Mouse (Mus musculus): Measurements from ENCODE around the gene Olfr1030. TPM values are rescaled to one million over a fixed set of nuclear protein-coding genes. Genes with fewer than 3 reads are reported as not detected.
A peak's percentile ranks its signal among the peaks of the same experiment; 100 is the strongest.
"Not testable (repeated sequence)": the region's sequence is repeated elsewhere in the genome, so short reads cannot be mapped to it uniquely, and the experiment has no call there.

Gene Olfr1030
- not detected in 2 replicates for polyA plus RNA-seq (2015; fragmentation: Nextera tagmentation; extraction: Ambion mirVana)

GRCm38 (mm10) chr2:85978976-85979375 is at the start of gene Olfr1030:
TSS of gene Olfr1030 (plus strand) at chr2:85979276.
- no peaks in the 10 kb centered on the region for H3K4me1 ChIP-seq (ENCODE audit: control insufficient read depth, insufficient read depth, low read length)
- ATAC-seq (replicated peaks; ENCODE audit: extremely low read depth, insufficient read depth, low FRiP score), result no peak
- no peak within 1 kb of the TSS for H3K27ac ChIP-seq (ENCODE audit: low read length)
- no peak within 1 kb of the TSS for H3K4me2 ChIP-seq (ENCODE audit: low read depth, low read length)
- no peaks in the 10 kb centered on the region for H3K9me3 ChIP-seq (replicated peaks; ENCODE audit: control insufficient read depth, low read length)
- no peaks in the 10 kb centered on the region for H3K36me3 ChIP-seq (ENCODE audit: control insufficient read depth, insufficient read depth)
- WGBS, result 52% methylated on average over 1 of the region's 1 CpGs
- H3K27me3 ChIP-seq (ENCODE audit: control insufficient read depth, insufficient read depth, low read length), result no peaks in the 10 kb centered on the region
- H3K4me3 ChIP-seq (ENCODE audit: low read length), result no peak within 1 kb of the TSS
- H3K9ac ChIP-seq (ENCODE audit: low read length), result no peak within 1 kb of the TSS

- Histone ChIP-seq H3K9ac (ENCODE audit: low read length) (no peak within 1 kb of the TSS), H3K27ac (ENCODE audit: low read length) (no peak within 1 kb of the TSS), H3K4me1 (ENCODE audit: control insufficient read depth, insufficient read depth, low read length) (no peaks in the 10 kb centered on the region), H3K36me3 (ENCODE audit: control insufficient read depth, insufficient read depth) (no peaks in the 10 kb centered on the region), H3K27me3 (ENCODE audit: control insufficient read depth, insufficient read depth, low read length) (no peaks in the 10 kb centered on the region), H3K9me3 (replicated peaks; ENCODE audit: control insufficient read depth, low read length) (no peaks in the 10 kb centered on the region), H3K4me2 (ENCODE audit: low read depth, low read length) (no peak within 1 kb of the TSS), H3K4me3 (ENCODE audit: low read length) (no peak within 1 kb of the TSS)
- 56% methylated on average over 1 of the region's 1 CpGs for WGBS
- ATAC-seq (replicated peaks; ENCODE audit: extremely low read depth, insufficient read depth, low FRiP score), result no peak
Observed at GRCm38 (mm10) chr2:85950137-85950536, 28.9 kb upstream of the Olfr1030 start, which contains the start of gene Olfr1028. TSS of gene Olfr1028 (plus strand) at chr2:85950437.

- Histone ChIP-seq H3K9me3 (replicated peaks; ENCODE audit: control insufficient read depth, low read length) (no peaks in the 10 kb centered on the region), H3K27me3 (ENCODE audit: control insufficient read depth, insufficient read depth, low read length) (no peaks in the 10 kb centered on the region), H3K4me1 (ENCODE audit: control insufficient read depth, insufficient read depth, low read length) (no peaks in the 10 kb centered on the region), H3K4me3 (ENCODE audit: low read length) (no peak within 1 kb of the TSS), H3K27ac (ENCODE audit: low read length) (no peak within 1 kb of the TSS), H3K36me3 (ENCODE audit: control insufficient read depth, insufficient read depth) (no peaks in the 10 kb centered on the region), H3K4me2 (ENCODE audit: low read depth, low read length) (no peak within 1 kb of the TSS), H3K9ac (ENCODE audit: low read length) (no peak within 1 kb of the TSS)
- 74% methylated on average over 2 of the region's 2 CpGs for WGBS
- no peak for ATAC-seq (replicated peaks; ENCODE audit: extremely low read depth, insufficient read depth, low FRiP score)
Observed at GRCm38 (mm10) chr2:85973595-85973994, 5.5 kb upstream of the Olfr1030 start, which contains the start of gene Olfr1029. TSS of gene Olfr1029 (plus strand) at chr2:85973895.

GRCm38 (mm10) chr2:85990004-85990403 is 10.9 kb downstream of the Olfr1030 start, which contains the start of gene Olfr1031:
TSS of gene Olfr1031 (plus strand) at chr2:85990304.
- WGBS, result 48% methylated on average over 3 of the region's 3 CpGs
- Histone ChIP-seq H3K4me2 (ENCODE audit: low read depth, low read length) (no peak within 1 kb of the TSS), H3K27ac (ENCODE audit: low read length) (no peak within 1 kb of the TSS), H3K9me3 (replicated peaks; ENCODE audit: control insufficient read depth, low read length) (no peaks in the 10 kb centered on the region), H3K4me1 (ENCODE audit: control insufficient read depth, insufficient read depth, low read length) (no peaks in the 10 kb centered on the region), H3K27me3 (ENCODE audit: control insufficient read depth, insufficient read depth, low read length) (no peaks in the 10 kb centered on the region), H3K9ac (ENCODE audit: low read length) (no peak within 1 kb of the TSS), H3K36me3 (ENCODE audit: control insufficient read depth, insufficient read depth) (no peaks in the 10 kb centered on the region), H3K4me3 (ENCODE audit: low read length) (no peak within 1 kb of the TSS)
- no peak for ATAC-seq (replicated peaks; ENCODE audit: extremely low read depth, insufficient read depth, low FRiP score)

- no peak within 1 kb of the TSS for H3K4me3 ChIP-seq (ENCODE audit: low read length)
- no peaks in the 10 kb centered on the region for H3K4me1 ChIP-seq (ENCODE audit: control insufficient read depth, insufficient read depth, low read length)
- H3K9ac ChIP-seq (ENCODE audit: low read length), result no peak within 1 kb of the TSS
- no peak for ATAC-seq (replicated peaks; ENCODE audit: extremely low read depth, insufficient read depth, low FRiP score)
- WGBS, result 79% methylated on average over 7 of the region's 7 CpGs
- H3K9me3 ChIP-seq (replicated peaks; ENCODE audit: control insufficient read depth, low read length), result no peaks in the 10 kb centered on the region
- H3K36me3 ChIP-seq (ENCODE audit: control insufficient read depth, insufficient read depth), result no peaks in the 10 kb centered on the region
- no peak within 1 kb of the TSS for H3K4me2 ChIP-seq (ENCODE audit: low read depth, low read length)
- H3K27me3 ChIP-seq (ENCODE audit: control insufficient read depth, insufficient read depth, low read length), result no peaks in the 10 kb centered on the region
- no peak within 1 kb of the TSS for H3K27ac ChIP-seq (ENCODE audit: low read length)
Observed at GRCm38 (mm10) chr2:86005240-86005639, 26.2 kb downstream of the Olfr1030 start, which contains the start of gene Olfr1032. TSS of gene Olfr1032 (plus strand) at chr2:86005540.

GRCm38 (mm10) chr2:86020406-86020805 is 41.3 kb downstream of the Olfr1030 start, which contains the start of gene Olfr1033:
TSS of gene Olfr1033 (plus strand) at chr2:86020633.
- WGBS, result under 1% methylated on average over 10 of the region's 11 CpGs
- Histone ChIP-seq H3K27ac (ENCODE audit: low read length) (peak within 1 kb of the TSS; percentile 73), H3K9ac (ENCODE audit: low read length) (peak within 1 kb of the TSS; percentile 57), H3K4me2 (ENCODE audit: low read depth, low read length) (peak within 1 kb of the TSS; percentile 62), H3K4me3 (ENCODE audit: low read length) (peak within 1 kb of the TSS; percentile 54)
- not testable (repeated sequence) for H3K9me3 ChIP-seq (replicated peaks; ENCODE audit: control insufficient read depth, low read length); ATAC-seq (replicated peaks; ENCODE audit: extremely low read depth, insufficient read depth, low FRiP score); H3K27me3 ChIP-seq (ENCODE audit: control insufficient read depth, insufficient read depth, low read length); H3K36me3 ChIP-seq (ENCODE audit: control insufficient read depth, insufficient read depth); H3K4me1 ChIP-seq (ENCODE audit: control insufficient read depth, insufficient read depth, low read length)

- 25% methylated on average over 3 of the region's 9 CpGs for WGBS
- H3K27ac ChIP-seq (ENCODE audit: low read length); H3K9ac ChIP-seq (ENCODE audit: low read length); H3K9me3 ChIP-seq (replicated peaks; ENCODE audit: control insufficient read depth, low read length); H3K4me3 ChIP-seq (ENCODE audit: low read length); H3K4me1 ChIP-seq (ENCODE audit: control insufficient read depth, insufficient read depth, low read length); H3K36me3 ChIP-seq (ENCODE audit: control insufficient read depth, insufficient read depth); H3K27me3 ChIP-seq (ENCODE audit: control insufficient read depth, insufficient read depth, low read length); ATAC-seq (replicated peaks; ENCODE audit: extremely low read depth, insufficient read depth, low FRiP score); H3K4me2 ChIP-seq (ENCODE audit: low read depth, low read length): not testable (repeated sequence)
Observed at GRCm38 (mm10) chr2:86021518-86021917, 42.4 kb downstream of the Olfr1030 start.

Other genes with a start within 250 kb of the Olfr1030 start
- gene Olfr1012, start 216.5 kb upstream of the Olfr1030 start, polyA plus RNA-seq (2015; fragmentation: Nextera tagmentation; extraction: Ambion mirVana), result not detected in 2 replicates
- gene Olfr1013, start 212.2 kb upstream of the Olfr1030 start, polyA plus RNA-seq (2015; fragmentation: Nextera tagmentation; extraction: Ambion mirVana), result not detected in 2 replicates
- gene Olfr1014, start 206.6 kb upstream of the Olfr1030 start, polyA plus RNA-seq (2015; fragmentation: Nextera tagmentation; extraction: Ambion mirVana), result not detected in 2 replicates
- not detected in 2 replicates for gene Olfr1015, start 197.3 kb upstream of the Olfr1030 start, polyA plus RNA-seq (2015; fragmentation: Nextera tagmentation; extraction: Ambion mirVana)
- not detected in 2 replicates for gene Olfr1016, start 176.7 kb upstream of the Olfr1030 start, polyA plus RNA-seq (2015; fragmentation: Nextera tagmentation; extraction: Ambion mirVana)
- gene Olfr1018, start 160.8 kb upstream of the Olfr1030 start, polyA plus RNA-seq (2015; fragmentation: Nextera tagmentation; extraction: Ambion mirVana), result not detected in 2 replicates
- gene Olfr1019, start 133.8 kb upstream of the Olfr1030 start, polyA plus RNA-seq (2015; fragmentation: Nextera tagmentation; extraction: Ambion mirVana), result not detected in 2 replicates
- gene Olfr1020, start 132.2 kb upstream of the Olfr1030 start, polyA plus RNA-seq (2015; fragmentation: Nextera tagmentation; extraction: Ambion mirVana), result not detected in 2 replicates
- gene Olfr1022, start 110.7 kb upstream of the Olfr1030 start, polyA plus RNA-seq (2015; fragmentation: Nextera tagmentation; extraction: Ambion mirVana), result not detected in 2 replicates
- gene Olfr1023, start 93.6 kb upstream of the Olfr1030 start, polyA plus RNA-seq (2015; fragmentation: Nextera tagmentation; extraction: Ambion mirVana), result not detected in 2 replicates
- not detected in 2 replicates for gene Olfr1024, start 74.2 kb upstream of the Olfr1030 start, polyA plus RNA-seq (2015; fragmentation: Nextera tagmentation; extraction: Ambion mirVana)
- not detected in 2 replicates for gene Olfr1025-ps1, start 64.1 kb upstream of the Olfr1030 start, polyA plus RNA-seq (2015; fragmentation: Nextera tagmentation; extraction: Ambion mirVana)
- not detected in 2 replicates for gene Olfr1026, start 57.7 kb upstream of the Olfr1030 start, polyA plus RNA-seq (2015; fragmentation: Nextera tagmentation; extraction: Ambion mirVana)
- not detected in 2 replicates for gene Olfr1028, start 28.8 kb upstream of the Olfr1030 start, polyA plus RNA-seq (2015; fragmentation: Nextera tagmentation; extraction: Ambion mirVana)
- not detected in 2 replicates for gene Olfr1029, start 5.4 kb upstream of the Olfr1030 start, polyA plus RNA-seq (2015; fragmentation: Nextera tagmentation; extraction: Ambion mirVana)
- gene Olfr1031, start 11.0 kb downstream of the Olfr1030 start, polyA plus RNA-seq (2015; fragmentation: Nextera tagmentation; extraction: Ambion mirVana), result not detected in 2 replicates
- gene Olfr1032, start 26.3 kb downstream of the Olfr1030 start, polyA plus RNA-seq (2015; fragmentation: Nextera tagmentation; extraction: Ambion mirVana), result not detected in 2 replicates
- 6.3 and 6.4 TPM in 2 replicates for gene Olfr1033, start 41.4 kb downstream of the Olfr1030 start, polyA plus RNA-seq (2015; fragmentation: Nextera tagmentation; extraction: Ambion mirVana)
- gene Olfr1034, start 66.6 kb downstream of the Olfr1030 start, polyA plus RNA-seq (2015; fragmentation: Nextera tagmentation; extraction: Ambion mirVana), result 0.07 TPM in 1 of 2 replicates, not detected in the other
- not detected in 2 replicates for gene Olfr1036, start 94.7 kb downstream of the Olfr1030 start, polyA plus RNA-seq (2015; fragmentation: Nextera tagmentation; extraction: Ambion mirVana)
- not detected in 2 replicates for gene Olfr1037, start 108.1 kb downstream of the Olfr1030 start, polyA plus RNA-seq (2015; fragmentation: Nextera tagmentation; extraction: Ambion mirVana)
- not detected in 2 replicates for gene Olfr1039, start 156.7 kb downstream of the Olfr1030 start, polyA plus RNA-seq (2015; fragmentation: Nextera tagmentation; extraction: Ambion mirVana)
- not detected in 2 replicates for gene Olfr1040, start 167.5 kb downstream of the Olfr1030 start, polyA plus RNA-seq (2015; fragmentation: Nextera tagmentation; extraction: Ambion mirVana)
- not detected in 2 replicates for gene Olfr1042, start 182.6 kb downstream of the Olfr1030 start, polyA plus RNA-seq (2015; fragmentation: Nextera tagmentation; extraction: Ambion mirVana)
- gene Olfr1043, start 188.2 kb downstream of the Olfr1030 start, polyA plus RNA-seq (2015; fragmentation: Nextera tagmentation; extraction: Ambion mirVana), result not detected in 2 replicates
- gene Olfr1044, start 198.5 kb downstream of the Olfr1030 start, polyA plus RNA-seq (2015; fragmentation: Nextera tagmentation; extraction: Ambion mirVana), result not detected in 2 replicates
- gene Olfr52, start 206.4 kb downstream of the Olfr1030 start, polyA plus RNA-seq (2015; fragmentation: Nextera tagmentation; extraction: Ambion mirVana), result not detected in 2 replicates
- not detected in 2 replicates for gene Olfr1045, start 223.7 kb downstream of the Olfr1030 start, polyA plus RNA-seq (2015; fragmentation: Nextera tagmentation; extraction: Ambion mirVana)
- gene Olfr1046, start 240.0 kb downstream of the Olfr1030 start, polyA plus RNA-seq (2015; fragmentation: Nextera tagmentation; extraction: Ambion mirVana), result not detected in 2 replicates

Data from heart, embryonic 16.5 days (tissue).